Mouse (Mus musculus): ENCODE results near the gene Cpxm2. TPM values are rescaled to one million over a fixed set of nuclear protein-coding genes. Genes with fewer than 3 reads are reported as not detected.

Cpxm2 gene
- total RNA-seq, 2 experiments from 2014 or later: 3.7 to 3.9 TPM

GRCm38 (mm10) chr7:132174787-132175186 is 20.2 kb upstream of the Cpxm2 start:
- intact Hi-C loops (cut with DNase I): loop anchor here (5.0 kb wide), 1 partner anchor 207 kb away; the partner anchor contains the start of gene Gpr26
- Histone ChIP-seq H3K27ac (peak overlapping the region; percentile 48; the same call in 1 of the 2 replicates), H3K4me3 (no peak overlapping the region)
- no peak for DNase-seq (ENCODE audit: extremely low spot score in 1 of 2, low spot score in 2 of 2)
- no peak; the same call in 1 of the 2 replicates for TF ChIP-seq CTCF (IDR thresholded peaks at IDR 0.05)

GRCm38 (mm10) chr7:132174296-132174695 is 19.8 kb upstream of the Cpxm2 start:
- intact Hi-C loops (cut with DNase I): loop anchor here (5.0 kb wide), 1 partner anchor 207 kb away; the partner anchor contains the start of gene Gpr26
- DNase-seq (ENCODE audit: extremely low spot score in 1 of 2, low spot score in 2 of 2): no peak
- no peak for TF ChIP-seq CTCF (IDR thresholded peaks at IDR 0.05)
- H3K27ac ChIP-seq: peak overlapping the region; percentile 48; the same call in 1 of the 2 replicates
- H3K4me3 ChIP-seq: no peak overlapping the region

DNA sequence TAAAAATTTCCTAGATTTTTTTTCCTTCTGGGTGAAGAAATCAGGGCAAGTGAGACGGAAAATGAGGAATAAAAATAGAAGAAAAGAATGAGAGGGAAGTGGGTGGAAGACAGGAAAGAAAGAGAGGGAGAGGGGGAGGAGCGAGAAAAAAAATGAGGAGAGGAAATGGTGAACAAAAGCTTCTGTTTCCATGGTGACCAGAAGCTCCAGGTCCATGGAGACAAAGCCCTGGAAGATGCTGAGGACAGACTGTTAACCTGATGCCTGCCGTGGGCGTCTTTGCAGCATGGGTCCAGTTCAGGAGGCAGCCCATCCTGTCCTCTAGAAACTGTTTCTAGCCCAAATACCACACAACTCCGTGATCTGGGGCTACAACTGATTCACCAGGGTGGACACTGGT is 17.7 kb upstream of the Cpxm2 start:
- intact Hi-C loops (cut with DNase I): loop anchor here (1.0 to 5.0 kb wide), 3 partner anchors 37 to 205 kb away; partner anchors contain the start of gene Gpr26
- TF ChIP-seq CTCF (IDR thresholded peaks at IDR 0.05): no peak
- no peak for DNase-seq (ENCODE audit: extremely low spot score in 1 of 2, low spot score in 2 of 2)
- Histone ChIP-seq H3K27ac (peak overlapping the region; percentile 72), H3K4me3 (no peak overlapping the region)

DNA sequence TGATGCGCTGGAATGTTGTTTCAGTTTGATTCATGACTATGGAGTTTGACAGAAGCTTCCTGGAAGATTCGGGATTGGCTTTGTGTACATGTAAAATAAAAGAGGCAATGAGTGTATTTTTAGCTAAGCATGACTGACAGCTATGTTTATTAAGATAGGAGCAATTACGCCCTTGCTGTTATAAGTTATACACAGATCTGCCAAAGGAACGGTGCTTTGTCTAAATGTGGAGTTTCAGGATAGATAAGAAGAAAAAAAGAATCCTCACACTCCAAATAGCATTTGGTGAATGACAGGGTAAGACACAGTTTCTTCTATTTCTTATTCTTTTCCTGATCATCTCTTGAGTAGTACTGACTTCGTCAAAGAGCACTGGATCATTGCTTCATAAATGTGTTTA is 17.2 kb upstream of the Cpxm2 start:
- no peak for DNase-seq (ENCODE audit: extremely low spot score in 1 of 2, low spot score in 2 of 2)
- intact Hi-C loops (cut with DNase I): loop anchor here (1.0 to 5.0 kb wide), 3 partner anchors 38 to 204 kb away; partner anchors contain the start of gene Gpr26
- no peak overlapping the region for H3K4me3 ChIP-seq
- H3K27ac ChIP-seq: peak overlapping the region; percentile 72
- TF ChIP-seq CTCF (IDR thresholded peaks at IDR 0.05): no peak

DNA sequence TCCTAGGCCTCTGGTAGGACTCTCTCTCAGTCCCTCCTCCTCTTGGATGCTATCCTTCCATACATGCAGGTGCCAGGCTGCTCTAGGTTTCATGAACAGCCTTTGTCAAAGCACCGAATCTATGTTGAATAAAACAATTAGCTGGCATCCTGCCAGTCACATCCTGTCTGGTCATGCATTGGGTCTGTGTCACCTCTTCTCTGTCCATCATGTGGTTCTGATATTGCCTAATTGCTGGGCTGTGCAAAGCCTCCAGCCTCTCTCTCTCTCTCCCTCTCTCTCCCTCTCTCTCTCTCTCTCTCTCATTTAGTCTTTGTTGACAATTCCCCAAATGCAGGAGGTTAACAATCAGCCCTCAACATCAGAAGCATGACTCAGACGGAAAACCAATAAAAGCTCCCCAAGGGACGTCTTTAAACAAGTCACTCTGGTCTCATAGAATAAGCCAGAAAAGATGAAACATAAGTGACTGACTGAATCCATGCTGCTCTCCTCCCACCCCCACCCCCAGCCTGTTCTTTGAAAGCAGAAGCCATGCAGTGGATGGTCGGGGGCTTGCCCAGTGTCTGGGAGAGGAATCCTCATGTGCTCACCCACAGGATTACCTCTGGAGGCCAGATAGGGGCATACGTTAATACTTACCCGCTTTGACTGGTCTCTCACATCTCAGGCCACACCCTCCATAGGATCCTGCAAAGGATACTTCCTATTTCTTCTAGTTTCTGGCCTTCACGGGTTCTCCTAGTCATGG is 15.1 kb upstream of the Cpxm2 start:
- DNase-seq (ENCODE audit: extremely low spot score in 1 of 2, low spot score in 2 of 2): no peak
- H3K4me3 ChIP-seq: no peak overlapping the region
- no peak for TF ChIP-seq CTCF (IDR thresholded peaks at IDR 0.05)
- intact Hi-C loops (cut with DNase I): loop anchor here (5.0 kb wide), 1 partner anchor 202 kb away; the partner anchor contains the start of gene Gpr26
- no peak overlapping the region for H3K27ac ChIP-seq

- intact Hi-C loops (cut with DNase I): no loop called here
- no peak for DNase-seq (ENCODE audit: extremely low spot score in 1 of 2, low spot score in 2 of 2)
- Histone ChIP-seq H3K4me3 (no peak overlapping the region), H3K27ac (no peak overlapping the region)
- no peak for TF ChIP-seq CTCF (IDR thresholded peaks at IDR 0.05)
Observed at GRCm38 (mm10) chr7:132167239-132167638, 12.7 kb upstream of the Cpxm2 start.

DNA sequence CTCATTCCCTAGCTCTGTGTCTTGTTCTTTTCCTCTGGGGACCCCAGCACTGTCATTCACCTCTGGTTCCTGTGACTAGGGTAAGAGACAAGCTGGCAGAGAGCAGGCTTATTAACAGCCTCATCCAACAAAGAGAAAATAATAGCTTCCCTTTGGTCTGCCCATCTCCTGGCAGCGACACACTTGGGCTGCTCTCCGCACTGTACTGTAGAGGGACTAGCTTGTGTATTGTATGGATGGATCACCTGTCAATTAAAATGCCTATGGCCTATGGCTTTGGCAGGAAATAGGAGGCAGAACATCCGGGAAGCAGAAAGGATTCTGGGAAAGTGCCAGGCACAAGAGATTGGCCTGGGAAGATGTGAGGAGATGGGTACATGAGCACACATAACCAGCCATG is 7.7 kb upstream of the Cpxm2 start:
- intact Hi-C loops (cut with DNase I): no loop called here
- no peak overlapping the region for H3K4me3 ChIP-seq
- DNase-seq (ENCODE audit: extremely low spot score in 1 of 2, low spot score in 2 of 2): no peak
- TF ChIP-seq CTCF (IDR thresholded peaks at IDR 0.05): no peak
- H3K27ac ChIP-seq: no peak overlapping the region

DNA sequence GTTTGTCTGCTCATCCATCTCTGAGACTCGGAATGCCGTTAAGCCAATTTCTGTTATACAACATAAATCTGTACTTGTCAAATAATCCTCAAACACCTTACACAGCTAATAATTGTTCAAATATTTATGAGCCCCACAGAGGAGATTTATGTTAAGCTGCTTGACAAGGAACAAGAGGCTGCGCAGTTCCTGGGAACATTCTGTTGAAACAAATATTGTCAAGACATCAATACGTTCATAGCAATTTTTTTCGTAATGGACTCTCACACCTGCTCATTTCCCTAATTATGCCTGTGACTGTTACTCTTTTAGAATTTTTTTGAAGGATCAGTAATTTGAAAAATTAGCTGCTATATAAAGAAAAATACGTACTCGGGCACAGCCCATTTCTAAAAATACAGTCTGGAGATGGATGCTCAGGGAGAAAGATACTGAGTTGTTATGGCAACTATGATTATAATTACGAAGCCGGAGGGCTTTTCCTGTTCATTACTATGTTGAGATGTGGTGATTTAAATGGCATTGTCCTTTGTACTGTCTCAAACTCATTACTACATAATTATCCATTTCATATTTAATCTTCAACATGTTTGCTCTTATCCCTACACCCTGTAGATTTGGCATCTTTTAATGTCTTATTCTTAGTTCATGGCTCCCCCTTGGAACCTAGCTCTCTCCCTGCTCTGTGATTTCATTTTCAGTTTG is 3.9 kb upstream of the Cpxm2 start:
- TF ChIP-seq CTCF (IDR thresholded peaks at IDR 0.05): no peak
- no peak overlapping the region for H3K4me3 ChIP-seq
- DNase-seq (ENCODE audit: extremely low spot score in 1 of 2, low spot score in 2 of 2): no peak

GRCm38 (mm10) chr7:132153725-132154147 is 803 bp downstream of the Cpxm2 start:
- Histone ChIP-seq H3K27ac (no peak overlapping the region), H3K4me3 (peak overlapping the region; percentile 39; the same call in 1 of the 2 replicates)
- intact Hi-C loops (cut with DNase I): no loop called here
- DNase-seq (ENCODE audit: extremely low spot score in 1 of 2, low spot score in 2 of 2): no peak
- no peak for TF ChIP-seq CTCF (IDR thresholded peaks at IDR 0.05)

More for the DNA sequence above, 3.9 kb upstream of the Cpxm2 start:
- intact Hi-C loops (cut with DNase I): no loop called here
- H3K27ac ChIP-seq: peak overlapping the region; percentile 13; the same call in 1 of the 2 replicates

DNA sequence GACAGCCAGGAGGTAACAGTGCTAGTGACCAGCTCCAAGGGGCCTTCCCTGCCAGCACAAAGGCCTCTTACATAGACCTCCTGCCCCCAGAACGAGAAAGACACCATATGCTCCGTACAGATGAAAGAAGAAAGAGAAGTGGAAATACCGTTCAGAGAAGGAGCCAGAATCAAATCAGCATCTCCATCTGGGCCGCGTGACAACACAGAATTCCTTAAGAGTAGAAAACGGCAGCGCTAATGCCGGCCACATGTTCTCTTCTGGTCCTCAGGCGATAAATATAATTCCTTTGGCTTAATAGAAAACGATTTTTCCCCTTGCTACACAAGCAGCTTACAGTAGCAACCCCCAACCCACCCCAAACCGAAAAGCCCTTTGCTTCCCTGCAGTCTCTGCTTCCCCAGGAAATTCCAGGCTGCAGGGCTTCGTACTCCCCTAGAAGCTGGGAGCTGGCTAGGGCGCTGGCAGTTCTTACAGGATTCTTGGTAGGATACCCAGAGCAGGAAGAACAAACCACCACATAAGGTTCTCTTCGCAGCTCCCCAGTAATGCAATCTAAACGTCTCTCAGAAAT is 9.2 kb downstream of the Cpxm2 start:
- no peak for DNase-seq (ENCODE audit: extremely low spot score in 1 of 2, low spot score in 2 of 2)
- Histone ChIP-seq H3K4me3 (no peak overlapping the region), H3K27ac (no peak overlapping the region)
- TF ChIP-seq CTCF (IDR thresholded peaks at IDR 0.05): no peak
- intact Hi-C loops (cut with DNase I): no loop called here

DNA sequence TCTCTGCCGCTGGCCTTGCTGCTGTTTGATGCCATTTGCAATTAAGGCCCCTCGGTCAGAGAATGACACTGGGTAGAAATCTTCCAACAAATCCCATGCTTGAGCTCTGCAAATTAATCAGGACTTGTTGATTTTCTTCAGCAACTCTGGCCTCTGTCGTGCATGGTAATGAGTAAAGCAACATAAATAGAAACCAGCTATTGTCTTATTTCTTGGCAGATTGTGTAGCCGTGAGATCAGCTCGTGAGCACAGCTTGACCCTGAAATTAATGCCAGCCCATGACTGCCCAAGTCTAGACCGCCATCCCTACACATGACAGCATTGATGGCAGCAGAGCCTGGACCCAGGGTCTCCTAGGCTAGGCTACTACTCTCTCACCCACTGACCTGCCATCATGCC is 25.9 kb downstream of the Cpxm2 start:
- no peak for TF ChIP-seq CTCF (IDR thresholded peaks at IDR 0.05)
- H3K27ac ChIP-seq: no peak overlapping the region
- H3K4me3 ChIP-seq: no peak overlapping the region
- DNase-seq (ENCODE audit: extremely low spot score in 1 of 2, low spot score in 2 of 2): no peak
- intact Hi-C loops (cut with DNase I): no loop called here

DNA sequence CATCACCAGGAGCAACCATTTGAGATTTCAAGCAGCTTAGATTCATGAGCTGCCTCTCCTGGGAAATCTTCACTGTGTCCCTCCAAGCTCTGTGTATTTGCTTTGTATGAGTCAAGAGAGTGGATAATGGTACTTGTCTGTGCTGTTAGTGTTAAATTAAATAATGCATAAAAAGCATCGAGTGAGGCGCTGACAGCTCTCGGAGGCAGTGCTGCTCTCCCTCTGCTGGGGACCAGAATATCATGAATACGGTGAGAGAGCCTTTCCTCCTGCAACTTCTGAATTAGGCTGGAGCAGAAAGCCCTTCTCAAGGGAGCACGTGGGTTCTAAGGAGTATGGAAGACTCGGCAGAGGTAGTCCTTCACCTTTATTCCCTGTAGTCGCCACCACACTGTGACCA is 29.6 kb downstream of the Cpxm2 start:
- intact Hi-C loops (cut with DNase I): no loop called here
- Histone ChIP-seq H3K27ac (peak overlapping the region; percentile 44; the same call in 1 of the 2 replicates), H3K4me3 (no peak overlapping the region)
- DNase-seq (ENCODE audit: extremely low spot score in 1 of 2, low spot score in 2 of 2): no peak
- peak; percentile 26 for TF ChIP-seq CTCF (IDR thresholded peaks at IDR 0.05)

All from left cerebral cortex, adult 2 months (tissue).